Mouse (Mus musculus): ENCODE data around the gene Lysmd3. TPM values are rescaled to one million over a fixed set of nuclear protein-coding genes. Genes with fewer than 3 reads are reported as not detected.
A peak's percentile ranks its signal among the peaks of the same experiment; 100 is the strongest.
"Not testable (repeated sequence)": the region's sequence is repeated elsewhere in the genome, so short reads cannot be mapped to it uniquely, and the experiment has no call there.

Gene Lysmd3
- polyA plus RNA-seq (2015; fragmentation: Nextera tagmentation; extraction: Ambion mirVana): 19.5 and 20.8 TPM in 2 replicates

GRCm38 (mm10) chr13:81657351-81658052 lies at the start of gene Lysmd3:
Gene Lysmd3, plus strand, starts transcription at chr13:81657663.
- peak within 1 kb of the TSS; percentile 83 for H3K4me3 ChIP-seq
- peak within 1 kb of the TSS; percentile 94 for H3K27ac ChIP-seq
- H3K4me2 ChIP-seq: peak within 1 kb of the TSS; percentile 84
- peak; percentile 99 for ATAC-seq (ENCODE audit: low FRiP score)
- no peaks in the 10 kb centered on the region for H3K27me3 ChIP-seq
- H3K4me1 ChIP-seq (replicated peaks): peaks cover 26% of the 10 kb centered on the region
- peak within 1 kb of the TSS; percentile 92 for H3K9ac ChIP-seq
- WGBS: under 1% methylated on average over 65 of the region's 73 CpGs
- H3K9me3 ChIP-seq: no peaks in the 10 kb centered on the region
- H3K36me3 ChIP-seq: peaks cover 7% of the 10 kb centered on the region; the same call in 1 of the 2 replicates

DNA sequence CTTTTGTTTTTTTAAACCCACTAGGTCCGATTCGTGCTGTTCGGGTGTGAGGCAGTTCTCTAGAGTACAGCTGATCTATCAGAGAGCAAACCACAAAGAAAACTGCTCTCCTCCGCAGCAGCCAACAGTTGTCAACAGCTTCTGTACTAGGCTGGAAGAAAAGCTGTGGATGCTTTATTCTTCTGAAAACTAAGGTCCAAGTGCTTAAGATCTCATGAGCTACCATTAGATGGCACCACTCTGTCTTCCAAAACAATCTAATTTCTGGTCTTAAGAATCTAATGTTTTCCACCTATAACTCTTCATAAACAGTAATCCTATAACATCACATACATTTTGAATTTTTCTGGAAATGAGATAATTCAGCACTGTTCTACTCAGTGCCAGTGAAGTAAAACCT lies 47.1 kb upstream of the Lysmd3 start:
- 93% methylated on average over 4 of the region's 4 CpGs for WGBS
- no peaks in the 10 kb centered on the region for H3K4me1 ChIP-seq (replicated peaks)
- ATAC-seq (ENCODE audit: low FRiP score): no peak
- H3K9ac ChIP-seq: no peak overlapping the region
- H3K9me3 ChIP-seq: peaks cover 6% of the 10 kb centered on the region; the same call in 1 of the 2 replicates
- H3K4me3 ChIP-seq: no peak overlapping the region
- no peak overlapping the region for H3K27ac ChIP-seq
- H3K27me3 ChIP-seq: no peaks in the 10 kb centered on the region
- H3K4me2 ChIP-seq: no peak overlapping the region
- peaks cover 10% of the 10 kb centered on the region for H3K36me3 ChIP-seq

DNA sequence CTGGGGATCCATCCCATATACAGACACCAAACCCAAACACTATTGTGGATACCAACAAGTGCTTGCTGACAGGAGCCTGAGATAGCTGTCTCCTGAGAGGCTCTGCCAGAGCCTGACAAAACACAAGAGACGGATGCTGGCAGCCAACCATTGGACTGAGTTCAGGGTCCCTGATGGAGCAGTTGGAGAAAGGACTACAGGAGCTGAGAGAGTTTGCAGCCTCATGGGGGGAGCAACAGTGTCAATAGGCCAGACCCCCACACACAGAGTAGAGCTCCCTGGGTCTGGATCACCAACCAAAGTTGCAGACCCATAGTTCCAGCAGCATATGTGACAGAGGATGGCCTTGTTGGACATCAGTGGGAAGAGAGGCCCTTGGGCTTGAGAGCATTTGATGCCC lies 29.6 kb upstream of the Lysmd3 start:
- 48% methylated on average over 1 of the region's 1 CpGs for WGBS
- not testable (repeated sequence) for H3K36me3 ChIP-seq; H3K4me2 ChIP-seq; ATAC-seq (ENCODE audit: low FRiP score); H3K27me3 ChIP-seq; H3K9ac ChIP-seq; H3K4me3 ChIP-seq; H3K9me3 ChIP-seq
- peaks cover 24% of the 10 kb centered on the region for H3K4me1 ChIP-seq (replicated peaks)
- H3K27ac ChIP-seq: peak overlapping the region; percentile 49; the same call in 1 of the 2 replicates

DNA sequence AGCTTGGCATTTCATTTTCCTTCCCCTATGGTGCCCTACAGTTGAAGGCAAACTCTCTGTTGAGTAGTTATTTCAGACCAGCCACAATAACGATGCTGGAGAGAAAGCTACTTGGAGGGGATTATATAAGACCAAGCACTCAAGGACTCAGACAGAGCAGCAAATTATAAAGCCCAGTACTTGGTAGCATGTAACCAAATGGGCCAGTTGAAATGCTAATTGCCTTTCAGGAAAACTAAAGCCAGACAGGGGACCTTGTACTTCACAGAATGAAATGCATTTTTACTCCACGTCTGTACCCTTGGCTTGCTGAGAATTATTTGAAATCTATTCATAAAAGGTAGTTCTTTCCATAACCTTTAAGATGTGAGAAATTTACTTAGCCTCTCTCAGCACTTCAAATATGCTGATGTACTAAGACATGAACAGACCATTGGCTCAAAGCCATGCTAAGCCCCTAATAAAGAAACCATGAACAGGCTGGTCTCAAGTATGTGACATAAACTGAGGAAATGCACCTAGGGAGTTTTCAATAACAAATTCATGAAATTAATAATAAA lies 28.8 kb upstream of the Lysmd3 start:
- H3K27ac ChIP-seq: peak overlapping the region; percentile 60
- no peak overlapping the region for H3K4me3 ChIP-seq
- H3K4me1 ChIP-seq (replicated peaks): peaks cover 24% of the 10 kb centered on the region
- no peaks in the 10 kb centered on the region for H3K27me3 ChIP-seq
- H3K9me3 ChIP-seq: no peaks in the 10 kb centered on the region
- no peak for ATAC-seq (ENCODE audit: low FRiP score)
- no peak overlapping the region for H3K9ac ChIP-seq
- 0 out of 2 replicates have a peak overlapping the region, but pooled peaks have one; percentile 6 for H3K4me2 ChIP-seq
- no peaks in the 10 kb centered on the region for H3K36me3 ChIP-seq
- 15% methylated on average over 2 of the region's 2 CpGs for WGBS

GRCm38 (mm10) chr13:81629395-81629794 lies 28.1 kb upstream of the Lysmd3 start:
- ATAC-seq (ENCODE audit: low FRiP score): peak; percentile 27; the same call in 1 of the 2 replicates
- Histone ChIP-seq H3K27ac (peak overlapping the region; percentile 55), H3K4me3 (no peak overlapping the region), H3K27me3 (no peaks in the 10 kb centered on the region), H3K4me2 (peak overlapping the region; percentile 43), H3K9ac (no peak overlapping the region), H3K36me3 (no peaks in the 10 kb centered on the region), H3K4me1 (replicated peaks) (peaks cover 24% of the 10 kb centered on the region), H3K9me3 (no peaks in the 10 kb centered on the region)
- WGBS: 15% methylated on average over 3 of the region's 3 CpGs

GRCm38 (mm10) chr13:81630566-81630965 lies 26.9 kb upstream of the Lysmd3 start:
- WGBS: 20% methylated on average over 5 of the region's 5 CpGs
- Histone ChIP-seq H3K4me3 (peak overlapping the region; percentile 19), H3K27ac (no peak overlapping the region), H3K4me2 (peak overlapping the region; percentile 43), H3K4me1 (replicated peaks) (peaks cover 24% of the 10 kb centered on the region), H3K9ac (no peak overlapping the region), H3K9me3 (no peaks in the 10 kb centered on the region), H3K36me3 (no peaks in the 10 kb centered on the region), H3K27me3 (no peaks in the 10 kb centered on the region)
- no peak for ATAC-seq (ENCODE audit: low FRiP score)

DNA sequence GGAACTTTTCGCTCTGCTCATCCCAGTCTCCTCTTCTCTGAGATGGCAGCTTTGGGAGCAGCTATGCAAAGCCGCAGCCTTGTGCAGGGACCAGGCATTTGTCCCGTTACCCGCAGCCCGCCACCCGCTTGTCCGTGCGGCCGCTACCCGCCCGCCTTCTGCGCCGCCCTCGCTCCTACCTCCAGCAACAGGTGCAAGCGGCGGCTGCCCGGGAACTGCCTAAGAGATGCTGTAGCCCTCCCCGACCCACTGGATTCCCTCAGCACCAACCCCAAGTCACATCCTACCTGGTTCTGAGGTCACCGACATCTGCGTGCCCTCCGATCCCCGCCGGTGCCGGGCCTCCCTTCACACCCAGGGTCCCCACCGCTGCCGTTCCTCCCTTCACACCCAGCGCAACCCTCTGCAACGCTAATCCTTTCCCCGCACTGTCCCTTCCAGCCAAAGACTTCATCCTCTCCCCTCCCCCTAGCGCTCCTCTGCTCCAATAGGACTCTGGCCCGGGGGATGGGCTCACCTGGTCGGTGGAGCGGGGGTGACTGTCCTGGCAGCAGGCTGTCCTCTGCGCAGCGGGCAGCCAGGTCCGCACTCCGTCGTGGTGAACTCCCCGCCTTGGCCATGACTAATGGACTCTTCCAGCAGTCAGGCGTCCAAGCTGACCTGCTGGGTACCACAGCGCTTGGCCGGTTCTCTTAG lies 24.6 kb upstream of the Lysmd3 start, which contains the start of gene Adgrv1:
Gene Adgrv1, minus strand, starts transcription at position 435 of the 696 bp plus-strand sequence.
- Histone ChIP-seq H3K27me3 (no peaks in the 10 kb centered on the region), H3K9ac (peak within 1 kb of the TSS; percentile 76), H3K27ac (peak within 1 kb of the TSS; percentile 64), H3K4me3 (peak within 1 kb of the TSS; percentile 59), H3K36me3 (no peaks in the 10 kb centered on the region), H3K4me2 (peak within 1 kb of the TSS; percentile 92), H3K9me3 (no peaks in the 10 kb centered on the region), H3K4me1 (replicated peaks) (peaks cover 20% of the 10 kb centered on the region)
- ATAC-seq (ENCODE audit: low FRiP score): peak; percentile 98
- under 1% methylated on average over 42 of the region's 42 CpGs for WGBS

DNA sequence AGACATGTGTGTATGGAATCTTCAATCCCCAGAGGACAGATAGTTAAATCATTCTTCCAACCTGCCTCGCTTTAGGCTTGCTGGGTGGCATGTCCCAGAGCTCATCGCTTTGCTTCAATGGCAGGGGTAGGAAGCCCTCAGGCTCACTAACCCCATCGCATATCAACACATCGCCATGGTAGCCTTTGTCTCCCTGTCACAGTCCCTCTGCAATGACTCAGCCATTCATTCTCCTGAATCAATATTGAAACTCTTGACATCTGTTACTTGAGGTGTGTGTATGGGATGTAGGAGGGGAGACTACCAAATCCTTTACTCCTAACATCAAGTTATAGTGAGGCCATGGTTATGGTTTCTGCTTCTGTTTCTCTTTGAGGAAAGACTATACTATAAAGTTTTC lies 17.8 kb upstream of the Lysmd3 start:
- Histone ChIP-seq H3K9me3 (no peaks in the 10 kb centered on the region), H3K36me3 (no peaks in the 10 kb centered on the region), H3K27ac (no peak overlapping the region), H3K27me3 (no peaks in the 10 kb centered on the region), H3K4me2 (no peak overlapping the region), H3K4me1 (replicated peaks) (no peaks in the 10 kb centered on the region; the same call in 1 of the 2 replicates), H3K9ac (no peak overlapping the region), H3K4me3 (no peak overlapping the region)
- ATAC-seq (ENCODE audit: low FRiP score): peak; percentile 69; the same call in 1 of the 2 replicates
- 5% methylated on average over 4 of the region's 4 CpGs for WGBS

DNA sequence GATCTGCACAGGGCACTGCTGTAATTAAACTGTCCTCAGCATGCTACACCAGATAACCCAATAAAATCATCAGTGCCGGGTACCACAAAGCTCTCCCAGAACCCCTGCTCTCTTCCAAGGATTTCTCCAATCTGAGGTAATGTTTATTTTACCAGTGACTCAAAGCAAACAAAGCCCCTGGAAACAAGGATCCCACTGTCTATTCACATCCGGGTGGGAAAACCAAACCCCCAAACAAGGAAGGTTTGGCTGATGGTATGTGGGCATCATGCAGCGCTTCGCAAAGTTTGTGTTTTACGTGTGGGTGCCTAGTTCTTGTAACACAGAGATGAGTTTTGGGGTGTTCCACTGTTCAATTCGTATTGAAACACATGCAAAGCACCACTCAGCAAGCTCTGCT lies 16.6 kb upstream of the Lysmd3 start:
- ATAC-seq (ENCODE audit: low FRiP score): no peak; the same call in 1 of the 2 replicates
- no peaks in the 10 kb centered on the region; the same call in 1 of the 2 replicates for H3K4me1 ChIP-seq (replicated peaks)

GRCm38 (mm10) chr13:81641289-81642045 lies 16.0 kb upstream of the Lysmd3 start:
- Histone ChIP-seq H3K27me3 (no peaks in the 10 kb centered on the region), H3K9ac (peak overlapping the region; percentile 58; the same call in 1 of the 2 replicates), H3K4me1 (replicated peaks) (no peaks in the 10 kb centered on the region; the same call in 1 of the 2 replicates), H3K4me2 (peak overlapping the region; percentile 52), H3K27ac (peak overlapping the region; percentile 48; the same call in 1 of the 2 replicates), H3K4me3 (peak overlapping the region; percentile 25), H3K36me3 (no peaks in the 10 kb centered on the region), H3K9me3 (no peaks in the 10 kb centered on the region)
- WGBS: 5% methylated on average over 8 of the region's 8 CpGs
- ATAC-seq (ENCODE audit: low FRiP score): peak; percentile 58

More for the DNA sequence above, 16.6 kb upstream of the Lysmd3 start:
- Histone ChIP-seq H3K9me3 (no peaks in the 10 kb centered on the region), H3K4me2 (peak overlapping the region; percentile 52), H3K27ac (no peak overlapping the region), H3K27me3 (no peaks in the 10 kb centered on the region), H3K9ac (no peak overlapping the region), H3K4me3 (no peak overlapping the region), H3K36me3 (no peaks in the 10 kb centered on the region)
- WGBS: 37% methylated on average over 6 of the region's 6 CpGs

GRCm38 (mm10) chr13:81642491-81643149 lies 14.8 kb upstream of the Lysmd3 start:
- Histone ChIP-seq H3K4me3 (no peak overlapping the region), H3K4me2 (no peak overlapping the region), H3K4me1 (replicated peaks) (no peaks in the 10 kb centered on the region; the same call in 1 of the 2 replicates), H3K27me3 (no peaks in the 10 kb centered on the region), H3K9ac (no peak overlapping the region), H3K36me3 (no peaks in the 10 kb centered on the region), H3K9me3 (no peaks in the 10 kb centered on the region), H3K27ac (no peak overlapping the region)
- ATAC-seq (ENCODE audit: low FRiP score): no peak
- WGBS: 62% methylated on average over 7 of the region's 7 CpGs

Measured in hindbrain, embryonic 13.5 days (tissue).